Mouse (Mus musculus): ENCODE measurements around the gene Zswim7. TPM values are rescaled to one million over a fixed set of nuclear protein-coding genes. Genes with fewer than 3 reads are reported as not detected.

The Zswim7 gene
- 2.1 and 3.2 TPM in 2 replicates for polyA plus RNA-seq (2012; rRNA removed)

DNA sequence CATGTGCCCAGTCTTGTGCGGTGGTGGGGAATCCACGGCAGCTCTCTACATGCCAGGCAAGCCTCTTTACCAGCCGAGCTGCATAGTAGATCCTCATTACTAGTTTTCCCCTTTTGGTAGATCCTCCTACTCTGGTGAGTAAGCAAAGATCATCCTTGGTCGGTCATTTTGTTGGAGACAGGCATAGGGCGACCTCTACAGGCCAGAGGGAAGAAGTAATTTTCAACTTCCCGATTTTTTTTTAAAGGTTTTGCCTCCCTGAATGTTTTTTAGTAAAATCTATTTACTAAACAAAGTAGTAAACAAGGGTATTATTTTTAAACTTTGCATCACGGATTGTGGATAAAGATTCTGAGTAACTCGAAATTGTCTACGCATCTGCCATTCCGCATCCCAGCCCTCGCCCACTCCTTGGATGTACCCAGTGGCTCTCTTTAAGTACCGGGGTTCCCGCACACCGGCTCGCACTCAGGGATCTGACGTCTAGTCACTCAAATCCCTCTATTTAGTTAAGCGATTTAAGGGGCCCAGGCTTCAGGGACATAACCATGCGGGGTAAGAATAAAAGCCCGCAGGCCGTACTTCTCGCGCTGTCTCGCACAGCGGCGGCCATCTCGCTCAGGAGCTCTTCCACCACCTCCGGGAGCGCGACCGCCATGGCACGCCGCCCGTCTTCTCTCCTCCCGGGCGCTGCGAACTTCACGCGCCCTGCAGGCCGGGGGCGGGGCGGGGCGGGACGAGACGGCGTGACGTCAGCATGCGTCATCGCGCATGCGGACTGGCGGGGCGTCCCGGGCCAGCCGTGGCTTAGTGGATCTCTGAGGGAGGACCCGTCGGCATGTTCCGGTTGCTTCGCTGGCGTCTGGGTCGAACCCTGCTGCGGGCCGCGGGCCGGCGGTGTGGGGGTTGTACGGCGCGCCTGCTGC, at the start of gene Zswim7, which contains the start of gene Ttc19:
Gene Zswim7, minus strand, starts transcription at position 701 of the 926 bp plus-strand sequence.
Gene Ttc19, plus strand, starts transcription at position 799 of the 926 bp plus-strand sequence.

DNA sequence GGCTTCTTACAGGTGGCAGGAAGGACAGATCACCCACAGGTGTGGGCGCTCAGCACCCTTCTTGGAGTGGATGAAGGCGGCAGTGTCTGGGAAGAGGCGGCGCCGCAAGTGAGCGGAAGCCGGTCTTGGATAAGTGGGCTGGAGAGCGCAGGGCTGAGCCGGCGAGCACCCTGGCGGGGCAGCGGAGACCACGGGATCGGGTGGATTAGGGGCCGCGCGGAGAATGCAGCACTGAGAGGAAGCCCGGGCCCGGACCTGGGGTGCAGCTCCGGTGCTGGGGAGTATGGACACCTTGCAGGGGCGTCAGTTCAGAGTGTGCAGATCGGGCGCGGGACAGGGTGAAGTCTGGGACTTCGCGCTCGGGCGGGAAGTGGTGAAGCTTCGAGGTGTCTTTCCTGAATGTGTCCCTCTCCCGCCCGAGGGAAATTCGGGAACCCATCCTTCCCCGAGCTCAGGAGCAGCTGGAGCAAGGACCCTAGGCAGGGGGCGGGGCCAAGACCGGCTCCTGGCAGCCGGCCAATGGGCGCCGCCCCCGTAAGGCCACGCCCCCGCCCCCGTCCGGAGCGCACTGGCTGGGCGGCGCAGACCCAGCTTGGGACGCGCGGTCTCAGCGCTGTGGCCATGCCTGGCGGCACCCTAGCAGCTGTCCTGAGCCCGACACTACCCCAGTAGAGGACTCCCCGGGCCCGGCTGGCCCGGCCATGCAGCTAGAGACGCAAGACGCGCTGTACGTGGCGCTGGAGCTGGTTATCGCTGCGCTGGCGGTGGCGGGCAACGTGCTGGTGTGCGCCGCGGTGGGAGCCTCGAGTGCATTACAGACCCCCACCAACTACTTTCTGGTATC, 32.6 kb downstream of the Zswim7 start, which contains the start of gene Adora2b:
Gene Adora2b, plus strand, starts transcription at position 584 of the 844 bp plus-strand sequence.

Other genes with a start within 250 kb of the Zswim7 start
- 2.5 and 3.1 TPM in 2 replicates for gene Adora2b, start 32.4 kb downstream of the Zswim7 start, polyA plus RNA-seq (2012; rRNA removed)
- gene Ttc19, start 98 bp upstream of the Zswim7 start, polyA plus RNA-seq (2012; rRNA removed): 2.3 and 3.0 TPM in 2 replicates
- 1.4 and 1.8 TPM in 2 replicates for gene Pigl, start 177.1 kb upstream of the Zswim7 start, polyA plus RNA-seq (2012; rRNA removed)
- gene Ncor1, start 177.2 kb upstream of the Zswim7 start, polyA plus RNA-seq (2012; rRNA removed): 20.5 and 24.9 TPM in 2 replicates